Mouse (Mus musculus) ES-Bruce4 (cell line): Measurements from ENCODE around the gene Cxcr6. TPM values are rescaled to one million over a fixed set of nuclear protein-coding genes. Genes with fewer than 3 reads are reported as not detected.

ENCODE experiments used
- H3K27ac ChIP-seq: 2 replicates; pipeline ENCODE4 v1.5.1; 2012; ENCODE audit warnings: low read length, inconsistent platforms; ENCODE audit not compliant: insufficient read depth
- H3K27me3 ChIP-seq: 2 replicates; pipeline ENCODE4 v1.6.1; 2012; ENCODE audit warnings: mild to moderate bottlenecking, low read length, inconsistent platforms; ENCODE audit not compliant: control insufficient read depth, poor library complexity, insufficient read depth, severe bottlenecking
- H3K36me3 ChIP-seq: 2 replicates; pipeline ENCODE4 v1.6.1; 2012; ENCODE audit warnings: inconsistent platforms, mild to moderate bottlenecking, low read length, moderate library complexity; ENCODE audit not compliant: control insufficient read depth, poor library complexity, insufficient read depth, severe bottlenecking
- H3K4me1 ChIP-seq: one replicate; pipeline ENCODE4 v1.8.1; 2011; ENCODE audit warnings: low read length; ENCODE audit not compliant: control insufficient read depth, insufficient read depth
- H3K4me3 ChIP-seq: 2 replicates; pipeline ENCODE4 v1.5.1; 2011; ENCODE audit warnings: low read depth, mild to moderate bottlenecking, low read length
- H3K9ac ChIP-seq: 2 replicates; pipeline ENCODE4 v1.6.1; 2012; ENCODE audit warnings: low read depth, mild to moderate bottlenecking, inconsistent platforms; ENCODE audit not compliant: poor library complexity, severe bottlenecking
- H3K9me3 ChIP-seq: replicated peaks from 2 replicates; pipeline ENCODE4 v1.6.1; 2012; ENCODE audit warnings: mild to moderate bottlenecking, low read length, inconsistent platforms; ENCODE audit not compliant: control insufficient read depth, poor library complexity, insufficient read depth, severe bottlenecking
- CTCF ChIP-seq: IDR thresholded peaks from one replicate; pipeline ENCODE4 v1.8.1; 2011; ENCODE audit warnings: low read depth, low read length
- EP300 ChIP-seq: IDR thresholded peaks from 2 replicates; pipeline ENCODE4 v1.6.1; 2011; ENCODE audit warnings: low read depth, low read length; ENCODE audit not compliant: insufficient read depth
- POLR2A ChIP-seq: IDR thresholded peaks from one replicate; pipeline ENCODE4 v1.8.1; 2011; ENCODE audit warnings: low read length; ENCODE audit not compliant: insufficient read depth
- polyA plus RNA-seq: library from polyadenylated mRNA; stranded (reverse); fragments of >200 nt; gene quantifications from 2 replicates; pipeline ENCODE4 v1.2.4, GENCODE M21; 2011; ENCODE audit warnings: low read depth; ENCODE audit not compliant: missing spikeins, insufficient read depth, insufficient read length

The Cxcr6 gene
- not detected in 2 replicates for polyA plus RNA-seq

DNA sequence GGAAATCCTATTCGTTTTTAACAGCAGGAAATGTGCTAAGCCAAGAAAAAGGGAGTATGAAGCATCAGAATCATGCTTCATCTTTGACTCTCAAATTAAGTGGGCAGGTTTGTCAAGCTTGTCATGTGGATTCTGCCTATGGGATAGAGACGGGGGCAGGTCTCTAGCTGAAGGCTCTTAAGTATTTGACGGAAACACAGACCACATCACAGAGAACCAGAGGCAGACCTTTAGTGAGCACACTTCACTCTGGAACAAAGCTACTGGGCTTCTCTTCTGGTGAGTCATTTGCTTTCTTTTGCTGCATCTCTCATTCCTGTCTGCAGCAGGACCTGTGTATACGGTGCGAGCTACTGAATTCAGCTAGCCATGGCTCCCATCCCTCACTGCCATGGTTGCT is at the start of gene Cxcr6:
Gene Cxcr6, plus strand, starts transcription at position 209 of the 400 bp plus-strand sequence.
- no peaks in the 10 kb centered on the region for H3K27me3 ChIP-seq
- H3K9me3 ChIP-seq = no peaks in the 10 kb centered on the region
- H3K4me1 ChIP-seq = no peaks in the 10 kb centered on the region
- no peak within 1 kb of the TSS for H3K4me3 ChIP-seq
- H3K9ac ChIP-seq = no peak within 1 kb of the TSS
- no peak within 1 kb of the TSS for H3K27ac ChIP-seq
- no peaks in the 10 kb centered on the region for H3K36me3 ChIP-seq
- TF ChIP-seq CTCF = no peak
- TF ChIP-seq EP300 = no peak
- no peak for TF ChIP-seq POLR2A

DNA sequence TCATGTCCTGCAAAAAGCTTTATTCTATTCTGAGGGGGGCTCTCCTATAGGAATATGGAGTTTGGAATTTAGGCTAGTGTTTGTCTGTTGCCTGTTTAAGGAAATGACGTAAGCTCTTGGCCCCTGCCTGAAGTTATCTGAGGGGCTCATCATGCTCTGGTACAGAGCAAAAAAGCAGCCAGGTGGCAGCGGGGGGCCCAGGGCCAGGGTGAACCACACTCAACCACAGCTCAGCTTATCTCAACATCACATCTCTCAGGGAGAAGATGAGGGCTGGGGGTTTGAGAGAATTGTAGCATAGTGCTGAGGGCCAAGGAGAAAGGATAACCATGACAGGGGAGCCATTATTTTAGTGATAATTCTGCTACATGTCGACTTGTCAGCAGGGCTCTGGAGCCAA is 49.5 kb upstream of the Cxcr6 start:
- no peaks in the 10 kb centered on the region for H3K36me3 ChIP-seq
- no peaks in the 10 kb centered on the region for H3K9me3 ChIP-seq
- H3K27me3 ChIP-seq = no peaks in the 10 kb centered on the region
- TF ChIP-seq EP300 (no peak), CTCF (no peak), POLR2A (no peak)
- H3K4me1 ChIP-seq = no peaks in the 10 kb centered on the region
- H3K27ac ChIP-seq = no peak overlapping the region
- no peak overlapping the region for H3K9ac ChIP-seq
- H3K4me3 ChIP-seq = no peak overlapping the region

DNA sequence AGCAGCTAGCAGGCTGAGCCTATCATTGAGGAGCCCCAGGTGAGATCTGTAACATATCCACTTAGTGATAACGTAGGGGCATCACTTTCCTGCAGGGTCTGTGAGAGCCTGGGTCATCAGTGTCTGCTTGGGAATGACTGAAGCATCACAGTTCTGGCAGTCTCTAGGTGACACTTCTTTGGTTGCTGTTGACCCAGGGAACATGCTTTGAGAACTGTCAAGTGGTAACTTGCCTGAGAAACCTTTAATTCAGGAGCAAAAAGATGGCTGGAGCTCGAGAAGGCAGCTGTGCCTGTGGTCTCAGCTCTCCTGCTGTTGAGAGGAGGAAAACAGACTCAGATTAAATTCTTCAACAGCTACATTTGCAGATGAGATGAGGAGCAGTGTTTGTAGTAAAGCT is 48.9 kb upstream of the Cxcr6 start:
- Histone ChIP-seq H3K27me3 (no peaks in the 10 kb centered on the region), H3K4me1 (no peaks in the 10 kb centered on the region), H3K27ac (no peak overlapping the region), H3K4me3 (no peak overlapping the region), H3K9me3 (no peaks in the 10 kb centered on the region), H3K36me3 (no peaks in the 10 kb centered on the region), H3K9ac (no peak overlapping the region)
- no peak for TF ChIP-seq POLR2A
- TF ChIP-seq EP300 = no peak

DNA sequence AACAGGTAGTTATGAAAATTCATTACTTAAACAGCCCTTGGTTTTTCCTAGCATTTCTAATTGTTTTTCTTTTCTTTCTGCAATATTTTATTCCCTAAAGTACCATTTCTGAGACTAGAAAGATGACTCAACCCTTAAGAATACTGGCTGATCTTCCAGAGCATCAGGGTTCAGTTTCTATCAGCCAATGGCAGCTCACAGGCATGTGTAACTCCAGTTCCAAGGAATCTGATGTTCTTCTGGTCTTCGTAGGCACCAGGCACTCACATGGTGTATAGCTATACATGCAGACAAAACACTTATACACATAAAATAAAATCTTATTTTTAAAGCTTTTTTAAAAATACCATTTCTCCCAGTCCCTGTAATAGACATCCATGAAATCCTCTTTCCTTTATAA is 48.1 kb upstream of the Cxcr6 start:
- TF ChIP-seq POLR2A (no peak), CTCF (no peak), EP300 (no peak)
- H3K4me3 ChIP-seq = no peak overlapping the region
- no peaks in the 10 kb centered on the region for H3K9me3 ChIP-seq
- no peak overlapping the region for H3K27ac ChIP-seq
- no peak overlapping the region for H3K9ac ChIP-seq
- H3K4me1 ChIP-seq = no peaks in the 10 kb centered on the region
- H3K27me3 ChIP-seq = no peaks in the 10 kb centered on the region
- no peaks in the 10 kb centered on the region for H3K36me3 ChIP-seq

DNA sequence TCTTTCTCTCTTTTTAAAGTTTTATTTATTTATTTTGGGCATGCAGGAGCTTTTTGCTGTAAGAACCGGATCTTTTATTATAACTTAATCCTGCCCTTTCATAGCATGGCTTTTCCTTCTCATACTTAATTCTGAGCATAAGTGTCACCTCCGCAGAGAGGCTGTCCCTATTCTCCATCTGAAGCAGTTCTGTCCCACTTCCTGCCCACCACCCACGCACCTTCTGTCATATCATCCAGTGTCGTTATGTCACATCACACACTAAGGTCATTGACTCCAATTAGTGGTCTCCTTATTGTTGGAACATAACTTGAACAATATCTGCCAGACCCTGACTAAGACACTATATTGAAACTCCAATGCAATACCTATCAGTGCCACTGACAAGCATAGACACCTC is 47.6 kb upstream of the Cxcr6 start:
- Histone ChIP-seq H3K4me1 (no peaks in the 10 kb centered on the region), H3K9me3 (no peaks in the 10 kb centered on the region), H3K27ac (no peak overlapping the region), H3K27me3 (no peaks in the 10 kb centered on the region), H3K4me3 (no peak overlapping the region), H3K9ac (no peak overlapping the region), H3K36me3 (no peaks in the 10 kb centered on the region)
- TF ChIP-seq CTCF (no peak), EP300 (no peak), POLR2A (no peak)

DNA sequence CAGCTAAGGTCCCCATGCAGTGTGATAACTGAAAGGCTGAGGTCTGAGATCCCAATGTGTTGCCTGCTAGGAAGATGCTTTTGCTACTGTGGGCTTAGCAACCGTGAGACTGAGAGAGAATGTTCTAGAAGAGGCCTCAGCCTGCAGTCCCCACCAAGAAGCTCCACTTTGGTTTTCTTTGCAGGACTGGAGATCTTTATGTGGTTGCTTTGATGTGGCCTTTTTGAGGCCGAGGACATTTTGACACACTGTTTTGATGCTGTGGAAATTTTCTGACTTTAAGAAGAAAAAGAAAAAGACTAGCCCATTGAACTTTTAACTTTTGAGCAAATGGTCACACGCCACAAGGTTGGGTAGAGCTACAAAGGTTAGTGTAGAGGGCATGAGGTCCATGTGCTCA is 45.5 kb upstream of the Cxcr6 start:
- H3K9me3 ChIP-seq = no peaks in the 10 kb centered on the region
- no peaks in the 10 kb centered on the region for H3K4me1 ChIP-seq
- H3K27me3 ChIP-seq = no peaks in the 10 kb centered on the region
- H3K9ac ChIP-seq = no peak overlapping the region
- no peak overlapping the region for H3K4me3 ChIP-seq
- no peak for TF ChIP-seq CTCF
- no peak for TF ChIP-seq EP300
- no peak overlapping the region for H3K27ac ChIP-seq
- no peaks in the 10 kb centered on the region for H3K36me3 ChIP-seq
